Mouse (Mus musculus): ENCODE results near the gene Strip2. TPM values are rescaled to one million over a fixed set of nuclear protein-coding genes. Genes with fewer than 3 reads are reported as not detected.

Gene Strip2
- polyA plus RNA-seq, 1 experiment, result 1.4 TPM

GRCm38 (mm10) chr6:29941036-29941435, 24.2 kb downstream of the Strip2 start:
- 86% methylated on average over 2 of the region's 2 CpGs for WGBS

GRCm38 (mm10) chr6:29944465-29944864, 27.7 kb downstream of the Strip2 start:
- no peak overlapping the region for H3K27ac ChIP-seq (ENCODE audit: insufficient read depth, low read depth, low read length)
- no peaks in the 10 kb centered on the region for H3K36me3 ChIP-seq (ENCODE audit: control insufficient read depth, insufficient read depth, low read length)
- no peak overlapping the region for H3K4me3 ChIP-seq (ENCODE audit: insufficient read depth, low read depth, low read length)
- TF ChIP-seq CTCF (conservative IDR thresholded peaks at IDR 0.05; ENCODE audit: insufficient read depth, insufficient read length, low read depth, low read length), result no peak
- no peak for TF ChIP-seq POLR2A (IDR thresholded peaks at IDR 0.05; ENCODE audit: low read depth, low read length)
- 80% methylated on average over 1 of the region's 1 CpGs for WGBS
- no peak for DNase-seq
- H3K4me1 ChIP-seq (ENCODE audit: control insufficient read depth, insufficient read depth, low read length), result no peaks in the 10 kb centered on the region
- H3K27me3 ChIP-seq (replicated peaks; ENCODE audit: control insufficient read depth, insufficient read depth, low read length), result no peaks in the 10 kb centered on the region

More at GRCm38 (mm10) chr6:29941036-29941435, 24.2 kb downstream of the Strip2 start:
- no peak overlapping the region for H3K27ac ChIP-seq (ENCODE audit: insufficient read depth, low read depth, low read length)
- no peak for DNase-seq
- TF ChIP-seq CTCF (conservative IDR thresholded peaks at IDR 0.05; ENCODE audit: insufficient read depth, insufficient read length, low read depth, low read length) (no peak), POLR2A (IDR thresholded peaks at IDR 0.05; ENCODE audit: low read depth, low read length) (no peak)
- H3K4me1 ChIP-seq (ENCODE audit: control insufficient read depth, insufficient read depth, low read length), result no peaks in the 10 kb centered on the region
- H3K36me3 ChIP-seq (ENCODE audit: control insufficient read depth, insufficient read depth, low read length), result no peaks in the 10 kb centered on the region
- H3K27me3 ChIP-seq (replicated peaks; ENCODE audit: control insufficient read depth, insufficient read depth, low read length), result no peaks in the 10 kb centered on the region
- no peak overlapping the region for H3K4me3 ChIP-seq (ENCODE audit: insufficient read depth, low read depth, low read length)

- no peaks in the 10 kb centered on the region for H3K4me1 ChIP-seq (ENCODE audit: control insufficient read depth, insufficient read depth, low read length)
- H3K27me3 ChIP-seq (replicated peaks; ENCODE audit: control insufficient read depth, insufficient read depth, low read length), result no peaks in the 10 kb centered on the region
- H3K27ac ChIP-seq (ENCODE audit: insufficient read depth, low read depth, low read length), result no peak overlapping the region
- no peak overlapping the region for H3K4me3 ChIP-seq (ENCODE audit: insufficient read depth, low read depth, low read length)
- TF ChIP-seq CTCF (conservative IDR thresholded peaks at IDR 0.05; ENCODE audit: insufficient read depth, insufficient read length, low read depth, low read length), result no peak
- TF ChIP-seq POLR2A (IDR thresholded peaks at IDR 0.05; ENCODE audit: low read depth, low read length), result no peak
- WGBS, result 63% methylated on average over 2 of the region's 2 CpGs
- peak; percentile 45 for DNase-seq
- H3K36me3 ChIP-seq (ENCODE audit: control insufficient read depth, insufficient read depth, low read length), result no peaks in the 10 kb centered on the region
Measured at GRCm38 (mm10) chr6:29946568-29946967, 29.8 kb downstream of the Strip2 start.

- Histone ChIP-seq H3K36me3 (ENCODE audit: control insufficient read depth, insufficient read depth, low read length) (no peaks in the 10 kb centered on the region), H3K4me3 (ENCODE audit: insufficient read depth, low read depth, low read length) (no peak overlapping the region), H3K27me3 (replicated peaks; ENCODE audit: control insufficient read depth, insufficient read depth, low read length) (no peaks in the 10 kb centered on the region), H3K27ac (ENCODE audit: insufficient read depth, low read depth, low read length) (peak overlapping the region; percentile 83), H3K4me1 (ENCODE audit: control insufficient read depth, insufficient read depth, low read length) (no peaks in the 10 kb centered on the region)
- WGBS, result 46% methylated on average over 6 of the region's 6 CpGs
- peak; percentile 45 for DNase-seq
- no peak for TF ChIP-seq CTCF (conservative IDR thresholded peaks at IDR 0.05; ENCODE audit: insufficient read depth, insufficient read length, low read depth, low read length)
- TF ChIP-seq POLR2A (IDR thresholded peaks at IDR 0.05; ENCODE audit: low read depth, low read length), result no peak
Measured at GRCm38 (mm10) chr6:29947823-29948222, 31.0 kb downstream of the Strip2 start.

- 82% methylated on average over 4 of the region's 4 CpGs for WGBS
- no peak for DNase-seq
- Histone ChIP-seq H3K4me1 (ENCODE audit: control insufficient read depth, insufficient read depth, low read length) (no peaks in the 10 kb centered on the region), H3K27ac (ENCODE audit: insufficient read depth, low read depth, low read length) (no peak overlapping the region), H3K4me3 (ENCODE audit: insufficient read depth, low read depth, low read length) (no peak overlapping the region), H3K27me3 (replicated peaks; ENCODE audit: control insufficient read depth, insufficient read depth, low read length) (no peaks in the 10 kb centered on the region), H3K36me3 (ENCODE audit: control insufficient read depth, insufficient read depth, low read length) (no peaks in the 10 kb centered on the region)
- TF ChIP-seq POLR2A (IDR thresholded peaks at IDR 0.05; ENCODE audit: low read depth, low read length) (no peak), CTCF (conservative IDR thresholded peaks at IDR 0.05; ENCODE audit: insufficient read depth, insufficient read length, low read depth, low read length) (no peak)
Measured at GRCm38 (mm10) chr6:29956749-29957148, 39.9 kb downstream of the Strip2 start.

- Histone ChIP-seq H3K4me3 (ENCODE audit: insufficient read depth, low read depth, low read length) (no peak overlapping the region), H3K27ac (ENCODE audit: insufficient read depth, low read depth, low read length) (no peak overlapping the region), H3K27me3 (replicated peaks; ENCODE audit: control insufficient read depth, insufficient read depth, low read length) (no peaks in the 10 kb centered on the region), H3K4me1 (ENCODE audit: control insufficient read depth, insufficient read depth, low read length) (no peaks in the 10 kb centered on the region), H3K36me3 (ENCODE audit: control insufficient read depth, insufficient read depth, low read length) (no peaks in the 10 kb centered on the region)
- DNase-seq, result no peak
- no peak for TF ChIP-seq POLR2A (IDR thresholded peaks at IDR 0.05; ENCODE audit: low read depth, low read length)
- no peak for TF ChIP-seq CTCF (conservative IDR thresholded peaks at IDR 0.05; ENCODE audit: insufficient read depth, insufficient read length, low read depth, low read length)
- WGBS, result 91% methylated on average over 3 of the region's 3 CpGs
Measured at GRCm38 (mm10) chr6:29958669-29959068, 41.9 kb downstream of the Strip2 start.

GRCm38 (mm10) chr6:29961081-29961480, 44.3 kb downstream of the Strip2 start:
- TF ChIP-seq POLR2A (IDR thresholded peaks at IDR 0.05; ENCODE audit: low read depth, low read length), result no peak
- no peak for TF ChIP-seq CTCF (conservative IDR thresholded peaks at IDR 0.05; ENCODE audit: insufficient read depth, insufficient read length, low read depth, low read length)
- 94% methylated on average over 6 of the region's 6 CpGs for WGBS

More at GRCm38 (mm10) chr6:29961081-29961480, 44.3 kb downstream of the Strip2 start:
- DNase-seq, result no peak
- Histone ChIP-seq H3K27me3 (replicated peaks; ENCODE audit: control insufficient read depth, insufficient read depth, low read length) (no peaks in the 10 kb centered on the region), H3K27ac (ENCODE audit: insufficient read depth, low read depth, low read length) (no peak overlapping the region), H3K4me1 (ENCODE audit: control insufficient read depth, insufficient read depth, low read length) (no peaks in the 10 kb centered on the region), H3K4me3 (ENCODE audit: insufficient read depth, low read depth, low read length) (no peak overlapping the region), H3K36me3 (ENCODE audit: control insufficient read depth, insufficient read depth, low read length) (no peaks in the 10 kb centered on the region)

Measured in kidney, adult 2 months (tissue).